Mouse (Mus musculus) embryonic facial prominence, embryonic 10.5 days (tissue): ENCODE results near the gene Mettl21e. TPM values are rescaled to one million over a fixed set of nuclear protein-coding genes. Genes with fewer than 3 reads are reported as not detected.

Experiments
- DNase-seq: peaks from one replicate; pipeline ENCODE4 v3.0.0-alpha.2; 2017; ENCODE audit warnings: low spot score
- H3K27ac ChIP-seq: fragments of 300-500 bp; sonication (generic); replicated peaks from 2 replicates; pipeline ENCODE4 v1.5.1; 2016; ENCODE audit warnings: mild to moderate bottlenecking
- H3K27me3 ChIP-seq: fragments of 300-500 bp; sonication (generic); replicated peaks from 2 replicates; pipeline ENCODE4 v1.6.1; 2016; ENCODE audit warnings: low read depth, mild to moderate bottlenecking; ENCODE audit not compliant: poor library complexity, severe bottlenecking
- H3K36me3 ChIP-seq: fragments of 300-500 bp; sonication (generic); replicated peaks from 2 replicates; pipeline ENCODE4 v1.6.1; 2016; ENCODE audit warnings: mild to moderate bottlenecking, moderate library complexity
- H3K4me1 ChIP-seq: fragments of 300-500 bp; sonication (generic); 2 replicates; pipeline ENCODE4 v1.6.1; 2016
- H3K4me3 ChIP-seq: fragments of 300-500 bp; sonication (generic); 2 replicates; pipeline ENCODE4 v1.5.1; 2016; ENCODE audit warnings: mild to moderate bottlenecking, moderate library complexity
- H3K9me3 ChIP-seq: fragments of 300-500 bp; sonication (generic); 2 replicates; pipeline ENCODE4 v1.6.1; 2016; ENCODE audit warnings: mild to moderate bottlenecking
- whole genome bisulfite sequencing: fragments of 180-500 bp; shearing (Covaris S2); methylation state at CpG from one replicate; pipeline ENCODE4 v1.1.7; 2016; 5-methylcytosine and 5-hydroxymethylcytosine counted together
- polyA plus RNA-seq: library from polyadenylated mRNA; unstranded; fragments of >200 nt; fragmentation: Nextera tagmentation; extraction: Ambion mirVana; gene quantifications from 2 replicates; pipeline ENCODE4 v1.2.1, GENCODE M21; 2016

Gene Mettl21e
- polyA plus RNA-seq, 1 experiment from 2014 or later = not detected

DNA sequence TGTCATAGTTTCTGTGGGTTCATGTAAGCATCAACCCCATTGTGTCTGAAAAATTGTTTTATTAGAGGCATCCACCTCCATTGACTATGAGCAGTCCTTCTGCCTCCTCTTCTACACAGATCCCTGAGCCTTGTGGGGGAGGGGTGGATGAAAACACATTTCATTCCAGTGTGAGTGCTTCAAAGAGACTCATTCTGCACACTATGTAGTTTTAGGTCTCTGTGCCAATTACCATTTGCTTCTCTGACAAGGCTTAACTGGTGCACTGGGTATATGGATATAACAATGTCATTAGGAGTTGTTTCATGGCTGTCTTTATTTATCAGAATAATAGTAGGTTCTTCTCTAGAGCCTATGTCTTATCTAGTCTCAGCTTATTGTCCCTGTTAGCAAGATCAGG, 32.4 kb downstream of the Mettl21e start:
- DNase-seq = no peak
- H3K4me1 ChIP-seq = no peaks in the 10 kb centered on the region
- no peak overlapping the region for H3K27ac ChIP-seq
- peaks cover 12% of the 10 kb centered on the region for H3K36me3 ChIP-seq
- H3K9me3 ChIP-seq = no peaks in the 10 kb centered on the region
- no peak overlapping the region for H3K4me3 ChIP-seq
- H3K27me3 ChIP-seq = no peaks in the 10 kb centered on the region

- DNase-seq = no peak
- Histone ChIP-seq H3K27ac (no peak overlapping the region), H3K36me3 (peaks cover 87% of the 10 kb centered on the region), H3K4me3 (no peak overlapping the region), H3K4me1 (no peaks in the 10 kb centered on the region), H3K27me3 (no peaks in the 10 kb centered on the region), H3K9me3 (no peaks in the 10 kb centered on the region)
- WGBS = 92% methylated on average over 5 of the region's 5 CpGs
Measured at GRCm38 (mm10) chr1:44178086-44178485, 40.7 kb downstream of the Mettl21e start.

DNA sequence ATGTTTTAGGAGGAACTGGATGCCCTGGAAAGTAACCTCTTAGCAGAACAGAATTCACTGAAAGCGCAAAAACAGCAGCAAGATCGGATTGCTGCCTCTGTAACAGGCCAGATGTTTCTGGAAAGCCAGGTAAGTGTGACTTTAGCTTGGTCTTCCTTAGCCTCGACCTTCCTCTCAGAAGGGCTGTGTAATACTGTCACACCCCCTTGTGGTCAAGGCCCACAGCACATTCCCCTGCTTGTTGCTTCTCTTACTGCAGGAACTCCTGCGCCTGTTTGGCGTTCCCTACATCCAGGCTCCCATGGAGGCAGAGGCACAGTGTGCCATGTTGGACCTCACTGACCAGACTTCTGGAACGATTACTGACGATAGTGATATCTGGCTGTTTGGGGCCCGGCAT, 44.9 kb downstream of the Mettl21e start:
- Histone ChIP-seq H3K4me3 (no peak overlapping the region), H3K27ac (no peak overlapping the region), H3K4me1 (no peaks in the 10 kb centered on the region), H3K9me3 (peaks cover 15% of the 10 kb centered on the region), H3K27me3 (no peaks in the 10 kb centered on the region), H3K36me3 (peaks cover 95% of the 10 kb centered on the region)
- WGBS = 88% methylated on average over 8 of the region's 8 CpGs
- DNase-seq = no peak

GRCm38 (mm10) chr1:44172656-44173055, 46.1 kb downstream of the Mettl21e start:
- H3K27me3 ChIP-seq = no peaks in the 10 kb centered on the region
- 95% methylated on average over 4 of the region's 4 CpGs for WGBS
- H3K4me1 ChIP-seq = no peaks in the 10 kb centered on the region
- no peak overlapping the region for H3K4me3 ChIP-seq
- H3K36me3 ChIP-seq = peaks cover 95% of the 10 kb centered on the region
- DNase-seq = no peak
- H3K9me3 ChIP-seq = peaks cover 15% of the 10 kb centered on the region
- H3K27ac ChIP-seq = no peak overlapping the region

DNA sequence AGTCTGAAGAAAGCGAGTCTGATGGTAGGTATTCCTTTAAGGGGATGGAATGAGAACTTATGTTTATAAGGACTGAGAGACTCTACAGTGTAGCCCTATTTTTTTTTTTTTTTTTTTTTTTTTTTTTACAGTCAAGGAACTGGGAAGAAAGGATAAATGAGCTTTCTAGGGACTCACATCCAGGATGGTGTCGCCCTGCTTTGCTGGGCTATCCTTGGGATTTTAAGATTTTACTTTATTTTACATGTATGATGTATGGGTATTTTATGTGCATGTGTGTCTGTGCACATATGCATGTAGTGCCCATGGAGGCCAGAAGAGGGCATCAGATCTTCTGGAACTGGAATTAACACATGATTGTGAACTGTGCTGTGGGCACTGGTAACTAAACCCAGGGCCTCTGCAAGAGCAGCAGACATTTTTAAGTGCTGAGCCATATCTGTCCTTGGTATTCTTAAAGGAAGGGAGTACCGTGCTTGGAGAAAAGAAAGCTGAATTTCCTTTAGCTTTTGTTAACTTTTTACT, 50.8 kb downstream of the Mettl21e start:
- Histone ChIP-seq H3K27me3 (no peaks in the 10 kb centered on the region), H3K9me3 (peaks cover 14% of the 10 kb centered on the region), H3K36me3 (peaks cover 95% of the 10 kb centered on the region), H3K27ac (no peak overlapping the region), H3K4me3 (no peak overlapping the region), H3K4me1 (no peaks in the 10 kb centered on the region)
- DNase-seq = no peak
- 92% methylated on average over 3 of the region's 3 CpGs for WGBS

DNA sequence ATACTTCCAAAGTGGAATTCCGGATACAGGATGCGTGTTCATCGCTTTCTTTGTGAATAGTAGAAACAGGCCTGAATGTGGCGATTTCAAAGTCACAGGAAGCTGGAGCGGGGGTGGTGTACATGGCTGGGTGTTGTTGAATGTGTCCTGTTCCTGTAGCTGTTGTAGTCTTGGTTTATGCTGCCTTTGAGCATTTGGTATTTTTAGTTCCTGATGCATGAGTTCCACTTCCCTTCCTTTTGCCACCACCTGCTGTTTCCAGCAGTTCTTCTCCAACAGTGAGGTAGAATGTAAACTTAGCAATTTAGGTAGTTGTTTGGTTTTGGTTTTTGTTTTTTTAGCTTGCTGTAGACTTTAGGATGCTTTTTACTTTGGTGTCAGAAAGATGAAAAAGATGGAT, 56.4 kb downstream of the Mettl21e start:
- H3K36me3 ChIP-seq = peaks cover 97% of the 10 kb centered on the region
- DNase-seq = no peak
- 96% methylated on average over 5 of the region's 5 CpGs for WGBS
- no peaks in the 10 kb centered on the region for H3K9me3 ChIP-seq
- H3K27ac ChIP-seq = no peak overlapping the region
- H3K27me3 ChIP-seq = no peaks in the 10 kb centered on the region
- H3K4me3 ChIP-seq = no peak overlapping the region
- no peaks in the 10 kb centered on the region for H3K4me1 ChIP-seq

GRCm38 (mm10) chr1:44161818-44162217, 56.9 kb downstream of the Mettl21e start:
- WGBS = 97% methylated on average over 6 of the region's 6 CpGs
- Histone ChIP-seq H3K4me3 (no peak overlapping the region), H3K9me3 (no peaks in the 10 kb centered on the region), H3K4me1 (no peaks in the 10 kb centered on the region), H3K36me3 (peaks cover 95% of the 10 kb centered on the region), H3K27ac (no peak overlapping the region), H3K27me3 (no peaks in the 10 kb centered on the region)
- DNase-seq = no peak

- H3K36me3 ChIP-seq = peaks cover 67% of the 10 kb centered on the region
- WGBS = 94% methylated on average over 6 of the region's 6 CpGs
- no peak overlapping the region for H3K4me3 ChIP-seq
- no peaks in the 10 kb centered on the region for H3K9me3 ChIP-seq
- DNase-seq = no peak
- no peak overlapping the region for H3K27ac ChIP-seq
- H3K4me1 ChIP-seq = no peaks in the 10 kb centered on the region
- H3K27me3 ChIP-seq = no peaks in the 10 kb centered on the region
Measured at GRCm38 (mm10) chr1:44158317-44158716, 60.4 kb downstream of the Mettl21e start.

- Histone ChIP-seq H3K27ac (no peak overlapping the region), H3K4me3 (no peak overlapping the region), H3K9me3 (no peaks in the 10 kb centered on the region), H3K36me3 (peaks cover 44% of the 10 kb centered on the region), H3K4me1 (no peaks in the 10 kb centered on the region), H3K27me3 (no peaks in the 10 kb centered on the region)
- no peak for DNase-seq
- 94% methylated on average over 4 of the region's 4 CpGs for WGBS
Measured at GRCm38 (mm10) chr1:44155287-44155686, 63.5 kb downstream of the Mettl21e start.

Other genes with a start within 250 kb of the Mettl21e start
- 0.61 and 0.75 TPM in 2 replicates for gene Mettl21c, start 198.9 kb downstream of the Mettl21e start, polyA plus RNA-seq
- 0.19 and 0.24 TPM in 2 replicates for gene Gm8251, start 157.0 kb downstream of the Mettl21e start, polyA plus RNA-seq
- gene Tex30, start 116.5 kb downstream of the Mettl21e start, polyA plus RNA-seq = 106 and 112 TPM in 2 replicates
- 68.2 and 70.1 TPM in 2 replicates for gene Kdelc1, start 100.2 kb downstream of the Mettl21e start, polyA plus RNA-seq
- gene Bivm, start 100.0 kb downstream of the Mettl21e start, polyA plus RNA-seq = 25.4 and 26.6 TPM in 2 replicates
- gene Ercc5, start 71.2 kb downstream of the Mettl21e start, polyA plus RNA-seq = 21.5 and 24.5 TPM in 2 replicates